Mouse (Mus musculus) forebrain, postnatal 0 days (tissue): ENCODE results near the gene Tmem234. TPM values are rescaled to one million over a fixed set of nuclear protein-coding genes. Genes with fewer than 3 reads are reported as not detected.

Source experiments
- ATAC-seq: fragments of 200-750 bp; cut with Nextera tagmentation; 2 replicates; pipeline ENCODE4 v1.8.0; 2017; ENCODE audit warnings: mild to moderate bottlenecking, moderate library complexity
- DNase-seq: peaks from one replicate; pipeline ENCODE4 v3.0.0-alpha.2; 2015
- H3K27ac ChIP-seq: fragments of 300-500 bp; sonication (generic); 2 replicates; pipeline ENCODE4 v1.5.1; 2014; ENCODE audit warnings: low read depth, mild to moderate bottlenecking, antibody characterized with exemption, low read length, moderate library complexity, mixed read lengths
- H3K27me3 ChIP-seq: fragments of 300-500 bp; sonication (generic); 2 replicates; pipeline ENCODE4 v1.6.1; 2014; ENCODE audit warnings: mild to moderate bottlenecking, low read length, mixed read lengths; ENCODE audit not compliant: insufficient read depth
- H3K36me3 ChIP-seq: fragments of 300-500 bp; sonication (generic); 2 replicates; pipeline ENCODE4 v1.6.1; 2014; ENCODE audit warnings: mild to moderate bottlenecking, moderate library complexity; ENCODE audit not compliant: insufficient read depth
- H3K4me1 ChIP-seq: fragments of 300-500 bp; sonication (generic); 2 replicates; pipeline ENCODE4 v1.6.1; 2014; ENCODE audit warnings: antibody characterized with exemption; ENCODE audit not compliant: insufficient read depth
- H3K4me2 ChIP-seq: fragments of 300-500 bp; sonication (generic); 2 replicates; pipeline ENCODE4 v1.6.1; 2014; ENCODE audit warnings: low read depth, mild to moderate bottlenecking, moderate library complexity
- H3K4me3 ChIP-seq: fragments of 300-500 bp; sonication (generic); 2 replicates; pipeline ENCODE4 v1.5.1; 2014; ENCODE audit warnings: low read depth, low read length, mixed read lengths
- H3K9ac ChIP-seq: fragments of 300-500 bp; sonication (generic); 2 replicates; pipeline ENCODE4 v1.6.1; 2014; ENCODE audit warnings: mild to moderate bottlenecking
- H3K9me3 ChIP-seq: fragments of 300-500 bp; sonication (generic); 2 replicates; pipeline ENCODE4 v1.6.1; 2016; ENCODE audit warnings: low read length
- CTCF ChIP-seq: sonication (generic); IDR thresholded peaks from 2 replicates; pipeline ENCODE4 v1.5.1; 2016; ENCODE audit warnings: antibody characterized with exemption, control low read depth, low read depth
- WGBS: fragments of 180-500 bp; shearing (Covaris S2); extraction: QIAGEN DNeasy Blood & Tissue Kit; methylation state at CpG from one replicate; pipeline ENCODE4 v1.1.7; 2014; 5-methylcytosine and 5-hydroxymethylcytosine counted together
- polyA plus RNA-seq: library from polyadenylated mRNA; unstranded; fragments of >200 nt; fragmentation: Nextera tagmentation; extraction: Ambion mirVana; gene quantifications from 2 replicates; pipeline ENCODE4 v1.2.1, GENCODE M21; 2015
- total RNA-seq: library from RNA; depleted of rRNA; stranded (reverse); fragments of >200 nt; gene quantifications from 2 replicates; pipeline ENCODE4 v1.2.3, GENCODE M21; 2014

Gene Tmem234
- total and polyA plus RNA-seq, 2 experiments from 2014 or later: 155 to 218 TPM

DNA sequence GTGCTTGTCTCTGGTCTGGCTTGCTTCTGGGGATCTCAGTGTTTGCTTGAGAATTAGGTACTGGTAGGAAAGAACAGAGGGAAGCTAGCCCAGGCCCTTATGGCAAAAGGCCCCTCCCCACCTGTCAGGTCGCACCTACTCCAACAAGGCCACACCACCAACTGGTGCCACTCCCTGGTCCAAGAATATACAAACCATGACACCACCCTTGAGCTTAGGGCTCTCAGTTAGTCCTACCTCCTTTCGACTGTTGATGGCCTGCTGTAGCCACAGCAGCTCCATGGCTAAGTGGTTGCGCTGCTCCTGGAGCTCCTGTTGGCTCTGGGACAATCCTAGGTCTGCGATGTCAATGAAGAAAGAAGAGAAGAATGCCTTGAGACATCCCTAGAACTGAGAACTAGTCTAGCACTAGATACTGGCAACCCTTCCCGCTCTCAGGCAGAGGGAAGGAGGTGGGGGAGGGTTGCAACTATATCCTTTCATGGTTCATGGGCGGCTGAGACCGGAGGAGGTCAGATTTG lies 16.7 kb downstream of the Tmem234 start:
- 96% methylated on average over 7 of the region's 7 CpGs for WGBS
- H3K36me3 ChIP-seq: peaks cover 13% of the 10 kb centered on the region; the same call in 1 of the 2 replicates
- DNase-seq: no peak

DNA sequence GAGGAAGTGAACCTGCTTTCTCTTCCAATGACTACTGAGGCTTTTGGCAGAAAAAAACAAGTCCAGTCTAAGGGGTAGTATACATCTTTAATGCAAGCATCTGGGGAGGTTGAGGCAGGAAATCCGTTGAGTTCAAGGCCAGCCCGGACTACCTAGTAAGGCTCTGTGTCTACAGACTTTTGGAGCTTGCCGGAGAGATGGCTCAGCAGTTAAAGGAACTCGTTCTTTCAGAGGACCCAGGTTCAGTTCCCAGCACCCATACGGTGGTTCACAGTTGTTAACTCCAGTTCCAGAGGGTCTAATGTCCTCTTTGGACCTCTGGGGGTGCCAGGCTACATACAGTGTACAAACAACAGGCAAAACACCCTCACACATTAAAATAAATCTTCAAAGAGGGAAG lies 17.6 kb downstream of the Tmem234 start:
- Histone ChIP-seq H3K4me2 (peak overlapping the region; percentile 93), H3K36me3 (peaks cover 13% of the 10 kb centered on the region; the same call in 1 of the 2 replicates), H3K4me1 (peaks cover 22% of the 10 kb centered on the region), H3K4me3 (peak overlapping the region; percentile 65), H3K9ac (peak overlapping the region; percentile 91; the same call in 1 of the 2 replicates), H3K9me3 (no peaks in the 10 kb centered on the region), H3K27ac (peak overlapping the region; percentile 95), H3K27me3 (no peaks in the 10 kb centered on the region)
- DNase-seq (no peak), ATAC-seq (no peak)
- no peak for TF ChIP-seq CTCF
- WGBS: 91% methylated on average over 5 of the region's 5 CpGs

More for the DNA sequence above, 16.7 kb downstream of the Tmem234 start:
- H3K9ac ChIP-seq: no peak overlapping the region
- H3K4me3 ChIP-seq: no peak overlapping the region
- no peak for TF ChIP-seq CTCF
- H3K27ac ChIP-seq: no peak overlapping the region
- ATAC-seq: no peak
- no peaks in the 10 kb centered on the region for H3K9me3 ChIP-seq
- H3K4me2 ChIP-seq: no peak overlapping the region
- H3K27me3 ChIP-seq: no peaks in the 10 kb centered on the region
- H3K4me1 ChIP-seq: peaks cover 13% of the 10 kb centered on the region

DNA sequence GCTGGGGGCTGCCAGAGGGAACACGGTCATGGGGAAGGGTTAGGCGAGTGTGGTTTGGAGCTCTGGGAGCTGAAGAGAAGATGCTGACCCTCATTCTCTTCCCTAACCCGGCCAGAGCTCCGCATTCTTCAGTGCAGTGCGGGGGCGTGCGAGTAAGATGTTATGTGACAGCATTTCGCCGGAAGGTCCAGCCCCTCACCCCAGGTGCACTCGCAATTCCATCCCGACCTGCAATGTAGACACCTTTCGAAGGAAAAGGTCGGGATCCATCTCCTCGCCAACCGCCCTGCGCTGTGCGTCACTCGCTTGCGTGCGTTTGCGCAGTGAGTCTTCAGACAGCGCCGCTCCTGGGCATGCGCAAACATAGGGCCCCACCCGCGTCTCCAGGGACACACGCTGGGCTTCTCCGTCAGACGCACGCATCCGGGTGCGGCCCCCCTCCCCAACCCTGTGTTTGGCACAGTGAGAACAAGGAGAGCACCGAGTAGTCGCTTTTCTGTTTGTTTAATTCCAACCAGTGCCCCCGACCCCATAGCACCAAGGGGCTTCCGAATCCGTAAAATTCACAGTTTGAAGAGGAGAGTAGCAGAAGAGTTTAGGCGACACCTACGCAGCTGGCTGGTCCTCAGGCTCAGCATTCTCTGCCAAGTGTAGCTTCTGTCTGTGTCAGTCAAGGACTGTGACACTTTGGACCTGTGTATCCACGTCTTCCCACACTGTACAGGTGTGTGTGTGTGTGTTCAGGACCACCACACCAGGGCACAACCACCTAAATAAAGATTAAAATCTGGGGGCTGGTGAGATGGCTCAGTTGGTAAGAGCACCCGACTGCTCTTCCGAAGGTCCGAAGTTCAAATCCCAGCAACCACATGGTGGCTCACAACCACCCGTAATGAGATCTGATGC lies 18.6 kb downstream of the Tmem234 start, which contains the start of gene Iqcc:
Gene Iqcc, minus strand, starts transcription at position 314 of the 906 bp plus-strand sequence.
- ATAC-seq: peak; percentile 95
- peak; percentile 98 for DNase-seq
- 4% methylated on average over 43 of the region's 44 CpGs for WGBS
- peak within 1 kb of the TSS; percentile 65 for H3K4me3 ChIP-seq
- peaks cover 23% of the 10 kb centered on the region for H3K4me1 ChIP-seq
- H3K27me3 ChIP-seq: no peaks in the 10 kb centered on the region
- peak; percentile 49 for TF ChIP-seq CTCF
- H3K9ac ChIP-seq: peak within 1 kb of the TSS; percentile 91
- H3K36me3 ChIP-seq: peaks cover 13% of the 10 kb centered on the region; the same call in 1 of the 2 replicates
- H3K4me2 ChIP-seq: peak within 1 kb of the TSS; percentile 93
- no peaks in the 10 kb centered on the region for H3K9me3 ChIP-seq
- H3K27ac ChIP-seq: peak within 1 kb of the TSS; percentile 95

DNA sequence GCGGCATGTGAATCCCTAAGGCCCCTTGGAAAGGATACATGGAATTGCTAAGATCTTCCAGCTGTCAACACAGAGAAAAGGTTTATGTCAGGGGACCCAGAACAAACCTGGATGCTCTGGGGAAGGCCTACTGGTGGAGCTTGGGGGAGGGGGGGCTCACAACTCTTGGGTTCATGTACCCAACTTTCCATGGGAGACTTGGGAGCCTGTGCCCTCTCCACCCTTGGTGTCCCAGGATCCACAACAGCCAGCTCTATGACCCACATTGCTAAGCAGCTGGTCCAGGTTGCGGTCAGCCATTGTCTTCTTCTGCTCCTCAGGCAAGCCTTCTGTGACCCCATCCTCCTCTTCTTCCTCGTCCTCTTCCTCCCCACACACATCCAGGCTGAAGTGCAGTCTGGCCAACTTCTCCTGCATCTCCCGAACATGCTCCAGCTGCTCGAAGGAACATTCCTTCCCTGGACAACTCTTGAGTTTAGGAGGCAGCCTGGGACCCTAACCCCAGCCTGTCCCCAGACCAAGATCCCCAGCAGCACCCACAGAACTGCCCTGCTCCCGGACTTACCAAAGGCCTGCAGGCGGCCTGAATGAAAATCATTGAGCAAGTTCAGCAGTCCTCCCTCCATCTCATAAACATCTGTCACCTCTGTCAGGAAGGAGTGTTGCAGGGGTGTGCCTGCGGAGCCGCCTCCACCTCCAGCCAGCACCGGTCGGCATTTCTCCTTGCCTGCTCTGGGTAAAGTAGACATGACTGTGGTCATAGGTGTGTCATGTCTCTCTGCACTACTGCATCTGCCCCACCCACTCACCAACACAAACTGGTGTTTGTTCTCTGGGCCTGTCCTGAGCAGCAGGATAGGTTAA lies 20.2 kb downstream of the Tmem234 start:
- Histone ChIP-seq H3K4me3 (no peak overlapping the region), H3K36me3 (peaks cover 13% of the 10 kb centered on the region; the same call in 1 of the 2 replicates), H3K27me3 (no peaks in the 10 kb centered on the region), H3K9me3 (no peaks in the 10 kb centered on the region), H3K27ac (no peak overlapping the region), H3K4me2 (no peak overlapping the region), H3K4me1 (peaks cover 30% of the 10 kb centered on the region), H3K9ac (no peak overlapping the region)
- DNase-seq (no peak), ATAC-seq (no peak)
- no peak for TF ChIP-seq CTCF
- 92% methylated on average over 11 of the region's 11 CpGs for WGBS

- H3K27ac ChIP-seq: no peak overlapping the region
- no peak overlapping the region for H3K4me3 ChIP-seq
- H3K4me1 ChIP-seq: peaks cover 30% of the 10 kb centered on the region
- H3K9me3 ChIP-seq: no peaks in the 10 kb centered on the region
- H3K9ac ChIP-seq: no peak overlapping the region
- TF ChIP-seq CTCF: no peak
- H3K4me2 ChIP-seq: no peak overlapping the region
- ATAC-seq (no peak), DNase-seq (no peak)
- H3K27me3 ChIP-seq: no peaks in the 10 kb centered on the region
- peaks cover 13% of the 10 kb centered on the region; the same call in 1 of the 2 replicates for H3K36me3 ChIP-seq
- 88% methylated on average over 8 of the region's 8 CpGs for WGBS
These were observed 20.9 kb downstream of the Tmem234 start for GRCm38 (mm10) chr4:129621283-129621841.

DNA sequence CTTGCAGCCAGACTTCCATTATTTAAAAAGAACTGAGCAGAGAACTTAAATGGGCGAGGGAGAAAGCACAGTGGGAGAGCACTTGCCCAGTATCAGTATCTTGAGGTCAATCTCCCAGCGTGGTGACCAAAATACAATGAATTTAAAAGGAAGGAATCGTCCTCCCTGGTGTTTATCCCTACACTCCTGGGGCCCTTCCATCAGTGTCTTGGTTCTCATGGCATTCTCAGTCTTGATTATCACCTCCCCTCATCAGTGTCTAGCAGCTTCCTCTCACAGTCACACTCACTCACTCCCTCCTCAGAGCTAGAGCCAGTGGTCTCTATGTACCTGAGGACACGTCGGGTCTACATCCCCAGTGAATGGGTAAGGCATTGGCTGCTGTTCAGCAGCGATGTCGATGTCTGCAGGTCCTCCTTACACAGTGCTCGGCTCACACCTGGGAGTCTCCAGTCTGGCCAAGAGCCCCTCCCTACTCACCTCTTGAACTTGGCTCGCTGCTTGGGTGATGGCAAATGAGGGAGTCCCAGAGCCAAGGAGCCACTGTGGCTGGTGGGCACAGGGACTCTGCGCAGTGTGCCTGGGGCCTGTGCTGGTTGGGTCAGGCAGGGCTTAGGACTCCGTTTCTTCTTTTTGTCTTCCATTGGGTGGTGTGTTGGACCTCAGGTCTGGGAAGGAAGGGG lies 21.8 kb downstream of the Tmem234 start:
- Histone ChIP-seq H3K36me3 (peaks cover 15% of the 10 kb centered on the region), H3K4me2 (peak overlapping the region; percentile 88), H3K27me3 (no peaks in the 10 kb centered on the region), H3K27ac (peak overlapping the region; percentile 98; the same call in 1 of the 2 replicates), H3K4me1 (peaks cover 30% of the 10 kb centered on the region), H3K9ac (peak overlapping the region; percentile 93), H3K4me3 (peak overlapping the region; percentile 66; the same call in 1 of the 2 replicates), H3K9me3 (no peaks in the 10 kb centered on the region)
- DNase-seq (no peak), ATAC-seq (no peak)
- WGBS: 72% methylated on average over 11 of the region's 11 CpGs
- TF ChIP-seq CTCF: no peak
